Mouse (Mus musculus) embryonic facial prominence, embryonic 10.5 days (tissue): Measurements from ENCODE around the gene Klhl26. TPM values are rescaled to one million over a fixed set of nuclear protein-coding genes. Genes with fewer than 3 reads are reported as not detected.

ENCODE experiments used
- DNase-seq: peaks from one replicate; pipeline ENCODE4 v3.0.0-alpha.2; 2017; ENCODE audit warnings: low spot score
- H3K27ac ChIP-seq: fragments of 300-500 bp; sonication (generic); replicated peaks from 2 replicates; pipeline ENCODE4 v1.5.1; 2016; ENCODE audit warnings: mild to moderate bottlenecking
- H3K27me3 ChIP-seq: fragments of 300-500 bp; sonication (generic); replicated peaks from 2 replicates; pipeline ENCODE4 v1.6.1; 2016; ENCODE audit warnings: low read depth, mild to moderate bottlenecking; ENCODE audit not compliant: poor library complexity, severe bottlenecking
- H3K36me3 ChIP-seq: fragments of 300-500 bp; sonication (generic); replicated peaks from 2 replicates; pipeline ENCODE4 v1.6.1; 2016; ENCODE audit warnings: mild to moderate bottlenecking, moderate library complexity
- H3K4me1 ChIP-seq: fragments of 300-500 bp; sonication (generic); 2 replicates; pipeline ENCODE4 v1.6.1; 2016
- H3K4me3 ChIP-seq: fragments of 300-500 bp; sonication (generic); 2 replicates; pipeline ENCODE4 v1.5.1; 2016; ENCODE audit warnings: mild to moderate bottlenecking, moderate library complexity
- H3K9me3 ChIP-seq: fragments of 300-500 bp; sonication (generic); 2 replicates; pipeline ENCODE4 v1.6.1; 2016; ENCODE audit warnings: mild to moderate bottlenecking
- WGBS: fragments of 180-500 bp; shearing (Covaris S2); methylation state at CpG from one replicate; pipeline ENCODE4 v1.1.7; 2016; 5-methylcytosine and 5-hydroxymethylcytosine counted together
- polyA plus RNA-seq: library from polyadenylated mRNA; unstranded; fragments of >200 nt; fragmentation: Nextera tagmentation; extraction: Ambion mirVana; gene quantifications from 2 replicates; pipeline ENCODE4 v1.2.1, GENCODE M21; 2016

The Klhl26 gene
- polyA plus RNA-seq, 1 experiment from 2014 or later: 24.1 TPM

DNA sequence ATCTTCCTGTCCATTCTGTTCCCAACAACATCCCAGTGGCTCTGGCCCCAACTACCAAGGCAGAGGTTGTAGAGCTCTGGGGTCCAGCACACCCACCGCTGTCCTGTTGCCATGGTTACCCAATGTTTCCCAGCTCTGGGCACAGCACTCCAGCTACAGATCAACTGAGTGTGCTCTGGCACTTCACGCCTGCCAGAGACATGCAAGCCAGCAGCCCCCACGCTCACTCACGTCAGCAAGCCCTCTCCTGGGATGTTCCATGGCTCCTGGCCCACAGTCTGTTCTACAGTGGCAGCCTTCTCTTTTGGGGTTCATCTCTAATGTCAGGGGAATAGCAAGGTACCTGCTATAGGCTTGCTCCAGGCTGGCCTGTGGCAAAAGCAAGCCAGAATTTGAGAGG is 13.5 kb downstream of the Klhl26 start:
- WGBS: 87% methylated on average over 4 of the region's 4 CpGs
- Histone ChIP-seq H3K27ac (no peak overlapping the region), H3K9me3 (no peaks in the 10 kb centered on the region), H3K27me3 (no peaks in the 10 kb centered on the region), H3K4me1 (peaks cover 42% of the 10 kb centered on the region), H3K36me3 (peaks cover 31% of the 10 kb centered on the region), H3K4me3 (no peak overlapping the region)
- DNase-seq: no peak

DNA sequence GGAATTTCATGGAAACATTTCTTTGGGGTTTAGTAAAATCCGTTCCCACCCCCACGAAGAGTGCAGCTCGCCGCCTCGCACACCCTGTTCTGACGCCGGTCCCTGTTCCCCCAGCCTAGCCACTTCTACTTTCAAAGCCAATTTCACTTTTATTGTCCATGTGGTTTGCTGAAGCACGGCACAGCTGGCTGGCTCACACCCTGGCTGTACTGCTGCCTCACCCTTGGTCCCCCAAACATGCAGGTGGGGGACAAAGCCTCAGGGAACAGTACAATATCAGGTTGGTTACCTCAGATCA is 14.3 kb downstream of the Klhl26 start:
- Histone ChIP-seq H3K4me1 (peaks cover 34% of the 10 kb centered on the region), H3K27ac (no peak overlapping the region), H3K9me3 (no peaks in the 10 kb centered on the region), H3K4me3 (no peak overlapping the region), H3K36me3 (peaks cover 31% of the 10 kb centered on the region), H3K27me3 (no peaks in the 10 kb centered on the region)
- WGBS: 96% methylated on average over 8 of the region's 8 CpGs
- no peak for DNase-seq

DNA sequence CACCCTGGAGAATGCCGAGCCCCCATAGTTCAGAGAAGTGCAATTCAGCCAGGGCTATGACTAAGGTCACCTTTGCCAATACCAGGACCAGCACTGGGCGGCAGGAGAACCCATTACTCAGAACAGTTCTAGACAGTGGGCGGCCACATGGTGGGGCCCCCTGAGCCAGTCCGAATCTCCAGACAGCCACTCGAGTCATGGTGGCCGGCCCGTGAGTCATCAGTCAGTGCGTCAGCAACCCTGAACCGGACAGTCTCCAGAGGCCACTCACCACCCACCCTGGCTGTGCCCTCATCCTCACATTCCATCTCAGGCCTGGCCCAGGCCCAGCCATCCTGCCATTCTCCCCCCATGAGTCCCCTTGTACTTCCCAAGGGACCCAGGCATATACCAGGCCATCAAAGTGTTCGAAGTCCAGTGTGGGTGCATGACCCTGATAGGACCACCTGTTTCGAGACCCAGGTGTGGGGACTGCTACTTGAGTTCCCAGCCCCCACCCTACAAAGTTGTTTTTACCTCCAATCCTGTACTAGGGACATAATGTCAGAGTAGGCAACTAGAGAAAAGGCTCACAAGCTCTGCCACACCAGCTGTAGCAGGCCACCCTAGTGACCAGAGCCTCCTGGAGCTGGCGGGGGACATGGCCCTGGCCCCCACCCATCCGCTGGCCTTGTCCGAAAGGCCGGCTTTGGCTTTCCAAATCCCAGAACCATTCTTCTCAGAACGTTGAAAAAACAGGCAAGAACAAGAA is 14.8 kb downstream of the Klhl26 start:
- Histone ChIP-seq H3K36me3 (peaks cover 31% of the 10 kb centered on the region), H3K4me3 (no peak overlapping the region), H3K27me3 (no peaks in the 10 kb centered on the region), H3K9me3 (no peaks in the 10 kb centered on the region), H3K4me1 (peaks cover 29% of the 10 kb centered on the region), H3K27ac (no peak overlapping the region)
- WGBS: 89% methylated on average over 16 of the region's 16 CpGs
- no peak for DNase-seq

DNA sequence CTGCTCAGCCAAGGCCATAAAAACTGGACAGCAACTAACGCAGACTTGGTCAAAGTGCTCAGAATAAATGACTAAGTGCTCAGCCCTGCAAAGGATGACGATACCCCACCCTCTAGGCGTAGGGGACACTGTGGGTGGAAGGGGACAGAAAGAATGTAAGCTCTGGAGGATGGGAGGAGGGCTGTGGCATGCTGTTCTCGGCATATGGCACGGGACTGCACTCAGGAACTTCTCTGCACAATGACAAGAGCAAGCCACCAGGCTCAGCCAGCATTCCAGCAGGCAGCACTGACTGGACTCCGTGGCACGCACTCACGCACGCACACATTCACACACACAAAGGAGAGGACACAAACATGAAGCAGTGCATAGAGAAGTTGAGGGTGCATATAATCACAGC is 16.2 kb downstream of the Klhl26 start:
- Histone ChIP-seq H3K4me3 (no peak overlapping the region), H3K36me3 (peaks cover 20% of the 10 kb centered on the region), H3K4me1 (peaks cover 24% of the 10 kb centered on the region), H3K9me3 (no peaks in the 10 kb centered on the region), H3K27ac (no peak overlapping the region), H3K27me3 (no peaks in the 10 kb centered on the region)
- WGBS: 85% methylated on average over 9 of the region's 9 CpGs
- DNase-seq: no peak

DNA sequence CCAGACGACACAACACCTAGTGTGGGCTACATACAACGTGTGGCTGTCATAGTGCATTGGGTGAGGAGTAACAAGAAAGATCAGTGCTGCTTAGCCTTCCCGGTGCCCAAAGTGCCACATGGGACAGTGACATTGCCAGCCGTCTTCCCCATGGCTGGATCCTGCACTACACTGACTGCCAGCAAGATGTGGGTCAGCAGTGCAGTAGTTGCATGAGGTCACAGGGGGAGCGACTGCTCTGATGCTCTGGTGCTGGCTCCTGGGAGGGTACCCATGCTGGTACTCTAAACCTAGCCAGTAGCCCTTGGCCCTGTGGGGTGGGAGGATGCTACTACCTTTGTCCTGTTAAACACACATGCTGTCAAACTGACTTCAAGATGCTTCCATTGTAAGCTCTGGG is 16.6 kb downstream of the Klhl26 start:
- H3K4me1 ChIP-seq: peaks cover 24% of the 10 kb centered on the region
- no peak overlapping the region for H3K27ac ChIP-seq
- H3K4me3 ChIP-seq: no peak overlapping the region
- no peaks in the 10 kb centered on the region for H3K27me3 ChIP-seq
- no peak for DNase-seq
- H3K36me3 ChIP-seq: peaks cover 16% of the 10 kb centered on the region
- H3K9me3 ChIP-seq: no peaks in the 10 kb centered on the region
- 94% methylated on average over 5 of the region's 5 CpGs for WGBS

DNA sequence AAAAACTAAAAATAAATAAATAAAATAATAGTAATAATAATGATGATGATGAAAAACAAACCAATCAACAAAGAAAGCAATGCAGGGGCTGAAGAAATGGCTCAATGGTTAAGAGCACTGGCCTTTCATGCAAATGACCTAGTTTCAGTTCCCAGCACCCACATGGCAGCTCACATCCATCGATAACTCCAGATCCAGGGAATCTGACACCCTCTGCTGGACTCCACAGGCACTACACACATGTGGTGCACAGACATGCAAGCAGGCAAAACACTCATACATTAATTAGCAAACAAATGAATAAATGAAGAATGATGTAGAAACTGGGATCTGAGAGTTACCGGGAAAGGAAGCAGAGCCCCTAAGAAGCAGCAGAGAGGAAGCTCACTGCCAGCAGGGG is 17.1 kb downstream of the Klhl26 start:
- no peak overlapping the region for H3K4me3 ChIP-seq
- DNase-seq: no peak
- no peaks in the 10 kb centered on the region for H3K27me3 ChIP-seq
- peaks cover 24% of the 10 kb centered on the region for H3K4me1 ChIP-seq
- H3K27ac ChIP-seq: no peak overlapping the region
- peaks cover 16% of the 10 kb centered on the region for H3K36me3 ChIP-seq
- H3K9me3 ChIP-seq: no peaks in the 10 kb centered on the region
- WGBS: 87% methylated on average over 2 of the region's 2 CpGs

DNA sequence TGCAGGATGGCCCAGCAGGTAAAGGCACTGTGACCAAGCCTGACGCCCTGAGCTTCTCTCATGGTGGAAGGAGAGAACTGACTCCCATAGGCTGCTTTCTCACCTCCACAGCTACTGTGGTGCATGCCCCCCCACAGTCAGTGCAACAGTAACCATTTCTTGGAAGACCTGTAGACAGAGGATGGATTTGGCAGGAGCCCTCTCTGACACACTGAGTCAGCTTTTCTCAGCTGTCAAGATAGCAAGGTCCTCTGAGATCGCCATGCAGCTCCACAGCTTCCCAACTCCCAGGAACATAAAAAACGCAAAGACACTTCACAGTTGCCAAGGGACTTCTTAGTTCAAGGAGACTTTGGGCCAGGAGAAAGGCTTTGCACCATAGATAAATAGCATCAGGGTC is 18.3 kb downstream of the Klhl26 start:
- no peak for DNase-seq
- H3K4me3 ChIP-seq: no peak overlapping the region
- peaks cover 13% of the 10 kb centered on the region for H3K36me3 ChIP-seq
- H3K27ac ChIP-seq: no peak overlapping the region
- peaks cover 16% of the 10 kb centered on the region for H3K4me1 ChIP-seq
- WGBS: 86% methylated on average over 3 of the region's 3 CpGs
- H3K27me3 ChIP-seq: peaks cover 9% of the 10 kb centered on the region
- H3K9me3 ChIP-seq: no peaks in the 10 kb centered on the region

DNA sequence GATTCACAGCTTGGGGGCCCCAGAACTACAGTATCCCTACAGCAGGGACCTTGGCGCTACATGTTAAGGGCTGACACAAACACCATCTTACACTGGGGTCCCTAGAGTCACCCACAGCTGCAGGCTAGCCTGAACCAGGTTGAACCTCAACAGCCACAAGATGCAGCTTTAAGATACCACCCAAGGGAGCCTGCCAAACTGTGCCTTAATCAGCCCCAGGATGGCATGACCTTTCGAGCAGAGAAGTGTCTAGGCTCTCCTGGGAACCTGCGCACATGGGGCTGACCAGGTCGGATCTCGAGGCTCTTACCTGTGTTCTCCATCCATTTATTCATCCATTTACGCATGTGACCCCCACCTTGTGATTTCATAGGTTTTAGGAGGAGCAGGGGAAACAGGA is 18.9 kb downstream of the Klhl26 start:
- Histone ChIP-seq H3K36me3 (peaks cover 17% of the 10 kb centered on the region), H3K4me3 (no peak overlapping the region), H3K27ac (no peak overlapping the region), H3K9me3 (no peaks in the 10 kb centered on the region), H3K27me3 (peaks cover 15% of the 10 kb centered on the region), H3K4me1 (peaks cover 18% of the 10 kb centered on the region)
- WGBS: 87% methylated on average over 6 of the region's 6 CpGs
- DNase-seq: no peak

DNA sequence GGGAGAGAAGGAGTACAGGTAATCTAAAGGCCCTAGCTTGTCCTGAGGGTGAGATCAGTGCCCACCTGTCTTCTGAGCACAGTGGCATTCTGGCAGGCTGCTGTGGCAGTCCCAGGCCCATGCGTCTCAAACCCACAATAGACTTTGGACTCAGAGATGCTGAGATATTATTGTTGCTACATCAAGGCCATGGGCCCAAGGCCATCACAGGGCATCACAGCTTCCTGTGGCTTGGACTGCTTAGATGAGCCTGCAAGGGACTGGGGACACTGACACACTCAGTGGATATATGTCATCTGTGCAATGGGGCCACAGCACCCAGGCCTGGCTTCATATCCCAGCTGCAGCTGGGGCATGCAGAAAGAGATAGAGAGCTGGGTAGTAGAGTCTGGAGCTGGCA is 19.8 kb downstream of the Klhl26 start:
- peaks cover 24% of the 10 kb centered on the region for H3K27me3 ChIP-seq
- no peaks in the 10 kb centered on the region for H3K9me3 ChIP-seq
- 96% methylated on average over 1 of the region's 1 CpGs for WGBS
- H3K36me3 ChIP-seq: peaks cover 26% of the 10 kb centered on the region
- H3K27ac ChIP-seq: no peak overlapping the region
- H3K4me3 ChIP-seq: no peak overlapping the region
- no peak for DNase-seq
- peaks cover 24% of the 10 kb centered on the region for H3K4me1 ChIP-seq

DNA sequence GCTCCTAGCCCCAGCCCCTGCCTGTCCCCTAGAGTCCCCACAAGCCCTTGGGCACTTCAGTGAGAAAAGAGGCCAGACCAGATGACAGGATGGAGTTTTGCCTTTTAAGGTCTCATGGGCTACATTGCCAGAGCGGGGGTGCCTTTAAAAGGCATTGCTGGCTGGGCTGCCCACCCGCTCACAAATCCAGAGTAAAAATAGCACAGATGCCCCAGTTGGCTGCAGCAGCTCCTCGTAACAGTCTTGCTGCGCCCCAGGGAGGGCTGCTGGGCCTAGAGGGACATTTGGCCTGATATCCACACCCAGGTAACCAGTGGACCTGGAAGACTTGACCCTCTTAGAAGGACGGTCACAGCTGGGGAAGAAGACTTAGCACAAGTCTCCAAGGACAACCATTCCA is 22.9 kb downstream of the Klhl26 start:
- peaks cover 41% of the 10 kb centered on the region for H3K36me3 ChIP-seq
- peaks cover 39% of the 10 kb centered on the region for H3K27me3 ChIP-seq
- peaks cover 41% of the 10 kb centered on the region for H3K4me1 ChIP-seq
- no peak for DNase-seq
- no peak overlapping the region for H3K27ac ChIP-seq
- 89% methylated on average over 5 of the region's 5 CpGs for WGBS
- no peak overlapping the region for H3K4me3 ChIP-seq
- no peaks in the 10 kb centered on the region for H3K9me3 ChIP-seq

DNA sequence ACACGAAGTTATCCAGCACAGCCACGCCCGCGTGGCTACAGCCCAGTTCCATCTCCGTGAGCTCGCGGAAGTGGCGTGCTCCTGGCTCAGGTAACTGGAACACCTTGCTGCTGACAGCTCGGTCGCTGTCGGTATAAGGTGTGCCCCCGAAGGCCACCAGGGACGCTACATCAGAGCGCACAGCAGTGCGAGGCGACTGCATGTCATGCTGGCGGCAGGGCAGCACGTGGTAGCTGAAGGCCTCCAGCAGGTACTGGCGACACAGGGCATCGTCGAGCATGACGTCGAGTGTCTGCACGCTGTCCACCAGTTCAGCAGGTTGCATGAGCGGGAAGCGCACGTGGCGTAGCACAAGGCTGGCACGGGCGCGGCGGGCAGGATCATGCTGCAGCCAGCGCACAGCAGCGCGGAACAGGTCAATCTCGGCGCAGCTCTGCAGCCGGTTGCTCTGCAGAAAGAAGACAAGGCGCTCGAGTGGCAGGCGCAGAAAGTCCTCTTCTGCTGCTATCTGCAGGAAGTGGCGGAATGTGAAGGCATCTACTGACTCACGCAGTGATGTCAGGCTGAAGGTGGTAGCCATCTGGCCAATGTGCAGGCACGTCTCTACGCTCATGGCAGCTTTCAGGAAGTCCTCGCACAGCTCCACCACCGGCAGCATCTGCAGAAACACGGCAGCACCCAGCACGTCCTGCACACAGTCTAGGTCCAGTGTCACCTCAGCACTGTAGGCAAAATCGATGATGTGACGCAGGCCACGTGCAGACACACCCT is 24.4 kb downstream of the Klhl26 start:
- no peak for DNase-seq
- Histone ChIP-seq H3K36me3 (peaks cover 41% of the 10 kb centered on the region), H3K4me3 (no peak overlapping the region), H3K4me1 (peaks cover 52% of the 10 kb centered on the region), H3K27ac (no peak overlapping the region), H3K27me3 (peaks cover 39% of the 10 kb centered on the region), H3K9me3 (no peaks in the 10 kb centered on the region)
- 62% methylated on average over 52 of the region's 52 CpGs for WGBS

DNA sequence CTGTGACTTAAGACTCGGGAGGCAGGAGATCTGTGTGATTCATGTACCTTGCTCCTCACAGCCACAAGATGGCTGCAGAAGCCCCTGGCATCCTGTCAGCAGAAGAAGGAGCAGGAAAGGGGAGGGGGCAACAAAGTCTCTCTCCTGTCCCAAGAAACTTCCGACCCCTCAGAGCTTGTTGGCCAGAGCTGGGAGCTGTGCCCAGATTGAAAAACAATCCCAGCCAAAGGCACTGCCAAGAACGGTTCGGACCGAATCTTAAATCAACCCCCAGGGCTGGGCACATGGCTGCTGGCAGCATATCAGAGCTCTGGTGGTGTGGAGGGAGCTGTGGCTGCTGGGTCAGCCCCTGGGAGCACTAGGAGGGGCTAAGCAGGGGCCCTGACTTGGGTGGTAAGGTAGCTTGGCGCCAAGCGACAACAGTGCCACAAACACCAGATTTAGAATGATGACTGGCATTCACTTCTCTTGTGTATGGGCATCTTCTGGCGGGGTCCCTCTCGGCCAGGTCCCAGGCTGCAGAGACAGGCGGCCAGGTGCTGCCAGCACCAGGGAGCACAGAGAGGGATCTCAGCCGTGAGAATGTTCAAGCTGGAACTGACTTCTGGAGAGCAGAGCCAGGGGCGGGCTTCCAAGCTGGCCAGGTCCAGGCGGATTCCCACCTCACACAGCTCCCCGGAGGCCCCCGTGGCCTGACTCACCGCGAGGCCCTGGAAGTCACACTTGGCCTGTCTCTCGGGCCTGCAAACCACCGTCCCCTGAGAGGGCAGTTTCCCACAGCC is 28.9 kb downstream of the Klhl26 start:
- peaks cover 39% of the 10 kb centered on the region for H3K4me1 ChIP-seq
- WGBS: 73% methylated on average over 19 of the region's 19 CpGs
- H3K27ac ChIP-seq: no peak overlapping the region
- no peaks in the 10 kb centered on the region for H3K9me3 ChIP-seq
- peaks cover 36% of the 10 kb centered on the region for H3K36me3 ChIP-seq
- peaks cover 23% of the 10 kb centered on the region for H3K27me3 ChIP-seq
- no peak for DNase-seq
- H3K4me3 ChIP-seq: no peak overlapping the region
